Mouse (Mus musculus): ENCODE results near the gene Haus4. TPM values are rescaled to one million over a fixed set of nuclear protein-coding genes. Genes with fewer than 3 reads are reported as not detected.

Gene Haus4
- total RNA-seq, 1 experiment = 24.5 TPM

GRCm38 (mm10) chr14:54601601-54602000, 47.2 kb upstream of the Haus4 start:
- H3K4me1 ChIP-seq (ENCODE audit: control insufficient read depth in 2 of 2, insufficient read depth in 2 of 2, low read length in 2 of 2, poor library complexity in 1 of 2) = peaks cover 2 to 6% of the 10 kb centered on the region in 2 experiments; a peak in 2 of 4 replicates
- no peaks in the 10 kb centered on the region for H3K9me3 ChIP-seq (ENCODE audit: control insufficient read depth, insufficient read depth, low read depth, low read length)
- TF ChIP-seq HCFC1 (IDR thresholded peaks at IDR 0.05; ENCODE audit: borderline replicate concordance, insufficient read depth, low read length) = no peak
- TF ChIP-seq ZC3H11A (IDR thresholded peaks at IDR 0.05; ENCODE audit: borderline replicate concordance, low read depth, low read length) = no peak
- no peak for TF ChIP-seq CHD2 (IDR thresholded peaks at IDR 0.05; ENCODE audit: low read depth, low read length)
- TF ChIP-seq MAFK (IDR thresholded peaks at IDR 0.05; ENCODE audit: insufficient read depth, low read depth, low read length) = no peak
- no peak for TF ChIP-seq ZNF384 (IDR thresholded peaks at IDR 0.05; ENCODE audit: low read depth, low read length)
- H3K4me3 ChIP-seq (ENCODE audit: insufficient read depth in 1 of 2, low read depth in 1 of 2, low read length in 2 of 2, poor library complexity in 1 of 2, severe bottlenecking in 1 of 2) = no peak overlapping the region
- H3K36me3 ChIP-seq (ENCODE audit: control insufficient read depth, insufficient read depth, low read length, poor library complexity, severe bottlenecking) = no peaks in the 10 kb centered on the region
- H3K9ac ChIP-seq (ENCODE audit: insufficient read depth, low read depth, low read length, poor library complexity, severe bottlenecking) = no peak overlapping the region
- DNase-seq (ENCODE audit: low read depth, low spot score) = no peak
- H3K27ac ChIP-seq (ENCODE audit: insufficient read depth, low read depth, low read length, poor library complexity, severe bottlenecking) = no peak overlapping the region
- in situ Hi-C loops (cut with MboI; ENCODE audit: low sequenced_read_pairs in 2 of 2, unreplicated experiment in 2 of 2) = no loop called here

GRCm38 (mm10) chr14:54597084-54597483, 42.7 kb upstream of the Haus4 start:
- H3K9ac ChIP-seq (ENCODE audit: insufficient read depth, low read depth, low read length, poor library complexity, severe bottlenecking) = no peak overlapping the region
- no peaks in the 10 kb centered on the region for H3K36me3 ChIP-seq (ENCODE audit: control insufficient read depth, insufficient read depth, low read length, poor library complexity, severe bottlenecking)
- H3K9me3 ChIP-seq (ENCODE audit: control insufficient read depth, insufficient read depth, low read depth, low read length) = no peaks in the 10 kb centered on the region
- H3K4me3 ChIP-seq (ENCODE audit: insufficient read depth in 1 of 2, low read depth in 1 of 2, low read length in 2 of 2, poor library complexity in 1 of 2, severe bottlenecking in 1 of 2) = no peak overlapping the region
- TF ChIP-seq ZC3H11A (IDR thresholded peaks at IDR 0.05; ENCODE audit: borderline replicate concordance, low read depth, low read length) = no peak
- no peak for TF ChIP-seq ZNF384 (IDR thresholded peaks at IDR 0.05; ENCODE audit: low read depth, low read length)
- in situ Hi-C loops (cut with MboI; ENCODE audit: low sequenced_read_pairs in 2 of 2, unreplicated experiment in 2 of 2) = no loop called here
- H3K27ac ChIP-seq (ENCODE audit: insufficient read depth, low read depth, low read length, poor library complexity, severe bottlenecking) = no peak overlapping the region
- DNase-seq (ENCODE audit: low read depth, low spot score) = no peak
- peaks cover 0 to 11% of the 10 kb centered on the region in 2 experiments; a peak in 2 of 4 replicates for H3K4me1 ChIP-seq (ENCODE audit: control insufficient read depth in 2 of 2, insufficient read depth in 2 of 2, low read length in 2 of 2, poor library complexity in 1 of 2)

GRCm38 (mm10) chr14:54594631-54595414, 40.4 kb upstream of the Haus4 start:
- Histone ChIP-seq H3K4me1 (ENCODE audit: control insufficient read depth in 2 of 2, insufficient read depth in 2 of 2, low read length in 2 of 2, poor library complexity in 1 of 2) (peaks cover 0 to 13% of the 10 kb centered on the region in 2 experiments; a peak in 2 of 4 replicates), H3K36me3 (ENCODE audit: control insufficient read depth, insufficient read depth, low read length, poor library complexity, severe bottlenecking) (no peaks in the 10 kb centered on the region), H3K4me3 (ENCODE audit: insufficient read depth in 1 of 2, low read depth in 1 of 2, low read length in 2 of 2, poor library complexity in 1 of 2, severe bottlenecking in 1 of 2) (peak overlapping the region; percentile 64 to 68), H3K27ac (ENCODE audit: insufficient read depth, low read depth, low read length, poor library complexity, severe bottlenecking) (no peak overlapping the region), H3K9me3 (ENCODE audit: control insufficient read depth, insufficient read depth, low read depth, low read length) (no peaks in the 10 kb centered on the region), H3K9ac (ENCODE audit: insufficient read depth, low read depth, low read length, poor library complexity, severe bottlenecking) (peak overlapping the region; percentile 37)
- TF ChIP-seq CHD2 (IDR thresholded peaks at IDR 0.05; ENCODE audit: low read depth, low read length) (no peak), ZNF384 (IDR thresholded peaks at IDR 0.05; ENCODE audit: low read depth, low read length) (no peak), MAFK (IDR thresholded peaks at IDR 0.05; ENCODE audit: insufficient read depth, low read depth, low read length) (no peak), ZC3H11A (IDR thresholded peaks at IDR 0.05; ENCODE audit: borderline replicate concordance, low read depth, low read length) (no peak), HCFC1 (IDR thresholded peaks at IDR 0.05; ENCODE audit: borderline replicate concordance, insufficient read depth, low read length) (no peak)
- in situ Hi-C loops (cut with MboI; ENCODE audit: low sequenced_read_pairs in 2 of 2, unreplicated experiment in 2 of 2) = no loop called here
- DNase-seq (ENCODE audit: low read depth, low spot score) = no peak

- no peak for DNase-seq (ENCODE audit: low read depth, low spot score)
- in situ Hi-C loops (cut with MboI; ENCODE audit: low sequenced_read_pairs in 2 of 2, unreplicated experiment in 2 of 2) = no loop called here
- H3K9ac ChIP-seq (ENCODE audit: insufficient read depth, low read depth, low read length, poor library complexity, severe bottlenecking) = no peak overlapping the region
- H3K36me3 ChIP-seq (ENCODE audit: control insufficient read depth, insufficient read depth, low read length, poor library complexity, severe bottlenecking) = no peaks in the 10 kb centered on the region
- H3K4me1 ChIP-seq (ENCODE audit: control insufficient read depth in 2 of 2, insufficient read depth in 2 of 2, low read length in 2 of 2, poor library complexity in 1 of 2) = peaks cover 0 to 13% of the 10 kb centered on the region in 2 experiments; a peak in 2 of 4 replicates
- no peaks in the 10 kb centered on the region for H3K9me3 ChIP-seq (ENCODE audit: control insufficient read depth, insufficient read depth, low read depth, low read length)
- 0 out of 2 replicates have a peak, but pooled peaks have one; percentile 49 for TF ChIP-seq CHD2 (IDR thresholded peaks at IDR 0.05; ENCODE audit: low read depth, low read length)
- no peak for TF ChIP-seq ZC3H11A (IDR thresholded peaks at IDR 0.05; ENCODE audit: borderline replicate concordance, low read depth, low read length)
- H3K4me3 ChIP-seq (ENCODE audit: insufficient read depth in 1 of 2, low read depth in 1 of 2, low read length in 2 of 2, poor library complexity in 1 of 2, severe bottlenecking in 1 of 2) = no peak overlapping the region
- H3K27ac ChIP-seq (ENCODE audit: insufficient read depth, low read depth, low read length, poor library complexity, severe bottlenecking) = no peak overlapping the region
These were observed 39.6 kb upstream of the Haus4 start for GRCm38 (mm10) chr14:54594055-54594454.

Measured in ES-E14 (cell line).